Mouse (Mus musculus) spleen, adult 18-20 months (tissue): ENCODE data around the gene Hoxb4.

ENCODE experiments used
- DNase-seq, 2 experiments: peaks; one replicate each; pipeline ENCODE4 v3.0.0; 2022; ENCODE audit warnings: mixed read lengths in 2 of 2

The Hoxb4 gene

DNA sequence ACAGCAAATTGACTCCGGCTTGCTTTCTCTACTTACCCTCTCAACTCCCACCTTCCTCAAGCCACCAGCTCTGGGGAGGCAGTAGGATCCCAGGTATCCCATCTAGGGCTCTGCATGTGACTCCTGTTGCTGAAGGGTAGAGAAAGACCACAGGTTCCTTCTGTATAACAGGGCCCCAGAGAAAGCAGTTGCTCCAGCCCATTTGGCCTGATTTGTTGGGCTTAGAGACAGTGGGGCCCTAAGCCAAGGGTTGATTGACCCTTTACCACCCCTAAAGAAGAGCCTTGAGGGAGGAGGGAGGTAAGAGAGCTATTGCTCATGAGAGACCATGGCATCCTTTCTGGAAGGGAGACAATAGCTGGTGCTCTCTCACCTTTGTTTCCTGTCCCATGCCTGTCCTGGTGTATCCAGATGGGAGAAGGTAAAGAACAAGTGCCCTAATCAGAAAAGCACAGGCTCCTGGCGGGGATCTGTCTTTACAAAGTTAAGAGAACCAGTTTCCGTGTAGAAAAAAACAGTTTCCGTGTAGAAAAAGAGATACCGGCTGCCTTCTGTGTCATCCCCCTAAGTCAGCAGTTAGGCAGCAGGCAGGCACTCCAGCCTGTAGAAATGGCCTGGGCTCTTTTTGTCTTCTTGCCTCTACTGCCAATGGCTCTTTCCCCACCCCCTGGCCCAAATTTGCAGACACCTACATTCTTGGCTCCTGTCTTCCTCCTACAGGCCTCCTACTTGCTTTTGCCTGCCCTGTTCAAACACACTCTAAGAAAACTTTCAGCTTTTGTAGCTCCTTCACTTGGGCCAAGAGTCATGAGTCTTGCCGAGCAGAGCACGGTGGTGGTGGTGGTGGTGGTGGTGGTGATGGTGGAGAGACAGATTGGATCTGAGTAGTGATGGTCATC lies 21.1 kb downstream of the Hoxb4 start:
- DNase-seq = no peak

DNA sequence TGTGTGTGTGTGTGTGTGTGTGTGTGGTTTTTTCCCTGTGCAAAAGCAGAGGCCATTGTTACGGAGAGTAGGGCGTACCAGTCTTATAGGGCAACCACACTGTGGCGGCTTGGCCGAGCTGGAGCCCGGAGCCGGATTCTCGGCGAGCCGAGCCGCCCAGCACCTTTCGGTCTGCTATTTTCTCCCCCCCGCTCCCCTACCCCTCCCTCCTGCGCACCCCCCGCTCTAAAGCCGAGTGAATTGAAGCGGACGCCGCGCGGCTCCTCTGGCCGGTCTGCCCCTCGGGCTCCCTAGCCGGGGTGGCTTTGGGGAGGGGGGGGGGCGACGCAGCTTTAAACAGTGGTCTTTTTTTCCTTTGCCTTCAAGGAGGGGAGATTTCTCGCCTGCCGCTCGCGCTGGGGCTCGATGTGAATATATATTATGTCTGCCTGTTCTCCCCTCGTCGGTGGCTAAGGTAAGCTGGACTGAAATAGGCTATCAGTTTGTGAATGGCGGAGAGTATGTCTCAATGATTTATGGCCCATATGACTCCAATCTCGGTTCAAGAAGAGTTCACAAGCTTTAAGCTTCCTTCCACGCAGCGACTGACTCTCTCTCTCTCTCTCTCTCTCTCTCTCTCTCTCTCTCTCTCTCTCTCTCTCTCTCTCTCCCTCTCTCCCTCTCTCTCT lies 22.8 kb downstream of the Hoxb4 start:
- no peak for DNase-seq

DNA sequence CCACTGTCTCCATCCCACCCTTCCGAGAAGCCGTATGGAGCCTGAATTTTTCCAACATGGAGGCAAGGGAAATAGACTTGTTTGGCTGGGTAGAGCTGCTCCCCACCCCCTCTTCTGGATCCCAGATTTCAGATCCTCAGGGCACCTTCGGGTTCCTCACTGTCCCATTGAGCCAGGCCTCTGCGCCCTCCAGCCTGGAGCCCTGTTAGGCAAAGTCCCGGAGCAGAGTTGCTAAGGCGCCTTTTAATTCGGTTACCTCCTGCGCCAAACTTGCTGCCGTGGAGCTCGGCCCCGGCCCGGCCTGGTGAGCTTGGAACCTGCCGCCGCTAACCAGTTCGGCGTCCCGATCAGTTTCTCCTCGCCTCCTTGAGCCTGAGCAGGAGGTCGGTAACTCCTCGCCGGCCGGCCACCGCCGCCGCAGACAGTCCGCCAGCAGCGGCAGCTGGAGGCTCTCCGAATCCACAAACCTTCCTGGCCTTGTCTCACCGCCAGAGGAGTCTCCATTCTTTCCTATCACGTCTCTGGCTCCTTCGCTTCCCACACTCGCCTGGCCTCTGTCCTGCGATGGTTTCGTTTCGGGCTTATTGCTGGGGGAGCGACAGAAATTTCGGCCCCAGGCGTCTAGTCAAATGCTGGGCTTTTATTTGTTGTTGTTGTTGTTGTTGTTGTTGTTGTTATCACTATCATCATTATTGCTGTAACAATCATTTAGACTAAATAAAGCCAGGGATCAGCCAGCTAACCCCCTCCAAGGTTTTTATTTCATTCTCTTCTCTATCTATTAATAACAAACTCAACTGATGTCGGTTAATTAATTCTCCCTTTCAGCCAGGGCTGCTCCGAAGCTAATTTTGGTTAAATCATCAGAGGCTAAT lies 23.9 kb downstream of the Hoxb4 start:
- peak in 1 of 2 experiments; percentile 5 for DNase-seq

DNA sequence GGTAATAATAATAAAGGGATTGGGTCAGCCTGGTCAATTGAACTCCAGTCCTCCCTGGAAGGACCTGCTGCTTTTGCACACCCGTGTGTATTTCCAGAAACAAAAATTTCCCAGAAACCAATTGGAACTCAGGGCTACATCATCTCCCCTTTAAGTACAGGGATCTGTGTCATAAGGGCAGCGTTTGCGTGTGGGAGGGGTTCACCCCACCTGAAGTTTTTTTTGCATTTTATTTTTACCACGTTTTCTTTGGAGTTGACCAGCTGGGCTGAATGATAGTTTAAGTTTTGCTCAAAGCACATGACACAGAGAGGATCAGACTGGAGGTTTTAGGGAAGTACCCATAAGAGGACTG lies 24.5 kb downstream of the Hoxb4 start:
- no peak for DNase-seq

DNA sequence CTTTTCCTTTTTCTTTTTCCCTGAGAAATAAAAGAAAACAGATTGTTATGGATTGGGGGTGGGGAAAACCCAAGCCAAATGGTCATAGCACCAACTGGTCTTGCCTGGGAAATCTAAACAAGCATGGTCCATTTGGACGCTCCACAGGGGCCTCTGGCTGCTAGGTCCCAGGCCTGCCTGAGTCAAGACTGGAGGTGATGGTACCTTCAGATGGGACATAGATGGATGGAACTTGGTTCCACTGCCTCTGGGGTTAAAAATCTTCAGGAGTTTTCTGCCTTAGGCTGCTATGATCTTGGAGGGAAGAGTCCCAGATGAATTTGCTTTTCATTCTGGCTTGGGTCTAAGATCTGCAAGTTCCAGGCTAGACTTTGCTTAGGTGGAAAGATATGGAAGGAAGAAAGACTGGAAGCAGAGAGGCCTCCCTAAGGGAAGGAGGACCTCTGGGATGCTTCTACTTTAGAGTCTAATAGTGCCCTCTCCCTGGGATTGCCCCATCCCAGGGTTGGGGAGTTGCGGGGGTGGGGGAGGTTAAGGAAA lies 25.2 kb downstream of the Hoxb4 start:
- no peak for DNase-seq

DNA sequence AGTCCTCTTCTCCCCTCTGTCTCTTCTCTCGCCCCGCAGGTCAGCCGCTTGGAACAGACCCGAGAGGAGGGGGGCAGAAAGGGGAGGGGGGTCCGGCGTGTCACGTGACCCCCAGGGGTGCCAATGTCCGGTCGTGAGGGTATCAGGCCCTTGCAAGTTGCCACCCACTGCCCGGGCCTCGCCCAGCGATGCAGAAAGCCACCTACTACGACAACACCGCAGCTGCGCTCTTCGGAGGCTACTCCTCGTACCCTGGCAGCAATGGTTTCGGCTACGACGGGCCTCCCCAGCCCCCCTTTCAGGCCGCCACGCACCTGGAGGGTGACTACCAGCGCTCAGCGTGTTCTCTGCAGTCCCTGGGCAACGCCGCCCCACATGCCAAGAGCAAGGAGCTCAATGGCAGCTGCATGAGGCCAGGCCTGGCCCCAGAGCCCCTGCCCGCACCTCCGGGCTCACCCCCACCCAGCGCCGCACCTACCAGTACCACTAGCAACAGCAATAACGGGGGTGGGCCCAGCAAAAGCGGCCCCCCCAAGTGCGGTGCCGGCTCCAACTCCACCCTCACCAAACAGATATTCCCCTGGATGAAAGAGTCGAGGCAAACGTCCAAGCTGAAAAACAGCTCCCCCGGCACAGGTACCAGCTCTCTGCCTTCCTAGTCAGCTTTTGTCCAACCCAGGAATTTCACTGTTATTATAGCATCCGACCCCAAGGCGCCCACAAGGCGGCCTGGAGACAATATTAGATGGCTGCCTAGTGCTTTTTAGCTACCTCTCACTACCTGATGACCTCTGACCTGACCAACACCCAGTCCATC lies 26.2 kb downstream of the Hoxb4 start:
- DNase-seq = no peak

DNA sequence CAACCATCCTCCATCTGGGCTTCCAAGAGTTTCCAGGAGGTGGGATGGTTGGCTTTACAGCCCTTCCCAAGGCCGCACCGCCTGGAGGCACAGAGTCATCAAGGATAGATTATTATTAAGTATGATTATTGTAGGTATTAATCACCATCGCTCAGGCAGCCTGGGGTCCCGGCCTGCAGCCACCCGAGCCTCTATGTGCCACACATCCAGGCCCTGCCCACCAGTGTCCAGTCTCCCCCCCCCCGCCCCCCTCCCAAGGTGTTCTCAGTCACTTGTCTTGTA lies 26.8 kb downstream of the Hoxb4 start:
- DNase-seq = no peak

DNA sequence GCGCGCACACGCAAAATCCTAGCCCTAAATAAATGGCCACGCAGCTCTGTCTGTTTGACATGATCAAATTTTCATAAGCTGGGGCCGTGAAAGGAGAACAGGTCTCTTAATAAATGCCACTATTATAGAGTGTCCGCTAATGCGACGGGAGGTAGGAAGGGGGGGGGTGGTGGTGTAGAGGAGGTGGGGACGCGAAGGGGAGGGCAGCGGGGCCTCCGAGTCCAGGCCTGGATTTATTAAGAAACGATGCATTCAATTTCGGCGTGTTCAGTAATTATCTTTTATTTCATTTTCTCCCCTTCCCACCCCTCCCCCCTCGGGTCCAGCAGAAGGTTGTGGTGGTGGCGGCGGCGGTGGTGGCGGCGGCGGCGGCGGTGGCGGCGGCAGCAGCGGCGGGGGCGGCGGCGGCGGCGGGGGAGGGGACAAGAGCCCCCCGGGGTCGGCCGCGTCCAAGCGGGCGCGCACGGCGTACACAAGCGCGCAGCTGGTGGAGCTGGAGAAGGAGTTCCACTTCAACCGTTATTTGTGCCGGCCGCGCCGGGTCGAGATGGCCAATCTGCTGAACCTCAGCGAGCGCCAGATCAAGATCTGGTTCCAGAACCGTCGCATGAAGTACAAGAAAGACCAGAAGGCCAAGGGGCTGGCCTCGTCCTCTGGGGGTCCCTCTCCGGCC lies 27.3 kb downstream of the Hoxb4 start:
- no peak for DNase-seq

DNA sequence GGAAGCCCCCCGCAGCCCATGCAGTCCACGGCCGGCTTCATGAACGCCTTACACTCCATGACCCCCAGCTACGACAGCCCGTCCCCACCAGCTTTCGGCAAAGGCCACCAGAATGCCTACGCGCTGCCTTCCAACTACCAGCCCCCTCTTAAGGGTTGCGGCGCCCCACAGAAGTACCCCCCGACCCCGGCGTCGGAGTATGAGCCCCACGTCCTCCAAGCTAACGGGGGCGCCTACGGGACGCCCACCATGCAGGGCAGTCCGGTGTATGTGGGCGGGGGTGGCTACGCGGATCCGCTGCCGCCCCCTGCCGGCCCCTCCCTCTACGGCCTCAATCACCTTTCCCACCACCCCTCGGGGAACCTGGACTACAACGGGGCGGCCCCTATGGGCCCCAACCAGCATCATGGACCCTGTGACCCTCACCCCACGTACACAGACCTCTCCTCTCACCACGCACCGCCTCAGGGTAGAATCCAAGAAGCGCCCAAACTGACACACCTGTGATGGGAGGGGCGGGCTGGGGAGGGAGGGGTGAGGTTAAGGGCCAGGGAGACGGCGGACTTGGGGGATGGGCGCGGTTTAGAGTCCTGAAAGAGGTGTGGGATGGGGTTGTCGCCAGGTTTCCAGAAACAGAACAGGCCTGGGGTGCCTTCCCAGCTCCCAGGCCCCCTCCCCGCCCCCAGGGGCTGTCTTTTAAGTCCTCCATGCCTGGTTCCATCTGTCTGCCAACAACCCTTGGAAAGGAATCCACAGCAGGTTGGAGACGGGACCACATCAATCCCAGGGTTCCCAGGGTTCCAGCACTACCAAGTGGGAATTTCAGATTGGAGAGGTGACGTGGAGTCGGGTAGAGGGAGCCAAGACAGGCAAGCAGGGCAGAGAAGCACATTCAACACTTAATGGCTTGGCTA lies 28.1 kb downstream of the Hoxb4 start:
- no peak for DNase-seq

DNA sequence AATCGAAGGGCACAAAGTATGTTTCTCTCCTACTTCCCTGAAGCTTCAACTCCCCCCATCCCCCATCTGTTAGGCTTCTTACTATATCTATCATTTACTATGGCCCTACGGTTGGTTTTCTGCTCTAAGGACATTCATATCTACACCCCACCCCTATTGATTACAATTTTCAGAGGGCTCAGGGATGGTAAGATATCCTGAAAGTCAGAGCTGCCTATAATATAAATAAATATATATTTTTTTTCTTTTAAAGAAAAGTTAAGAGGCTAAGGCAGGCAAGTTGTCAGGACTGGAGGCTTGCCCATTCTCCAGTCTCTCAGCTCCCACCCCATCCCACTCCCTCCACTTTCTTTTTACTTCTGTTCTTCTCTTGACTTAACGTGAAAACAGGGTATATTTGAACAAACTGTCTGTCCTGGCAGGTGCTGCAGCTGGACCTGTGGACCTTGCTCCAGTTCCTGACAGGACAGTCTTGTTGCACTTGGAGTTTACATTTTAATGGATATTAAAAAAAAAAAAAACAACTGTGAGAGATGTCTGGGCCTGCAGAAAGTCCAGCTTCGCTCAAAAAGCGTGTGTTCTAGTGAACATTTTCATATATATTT lies 29.0 kb downstream of the Hoxb4 start:
- no peak for DNase-seq

DNA sequence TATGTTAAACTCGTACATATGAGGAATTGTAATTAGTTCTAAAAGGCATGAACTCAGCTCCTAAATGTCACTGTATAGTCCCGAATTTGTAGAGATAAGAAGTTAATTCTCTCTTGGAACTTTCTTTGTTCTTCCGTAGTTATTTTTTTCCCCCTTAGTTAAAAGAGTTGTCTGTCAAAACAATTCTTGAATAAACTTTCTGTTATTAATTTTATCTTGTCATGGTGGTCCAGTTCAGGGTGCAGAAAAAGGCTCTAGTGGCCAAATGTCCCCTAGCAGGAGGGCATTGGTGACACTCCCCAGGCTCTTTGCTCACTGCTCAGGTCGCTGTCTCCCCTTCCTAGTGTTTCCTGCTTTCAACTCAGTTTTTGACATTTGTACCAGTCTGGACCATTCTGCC lies 29.6 kb downstream of the Hoxb4 start:
- no peak for DNase-seq

DNA sequence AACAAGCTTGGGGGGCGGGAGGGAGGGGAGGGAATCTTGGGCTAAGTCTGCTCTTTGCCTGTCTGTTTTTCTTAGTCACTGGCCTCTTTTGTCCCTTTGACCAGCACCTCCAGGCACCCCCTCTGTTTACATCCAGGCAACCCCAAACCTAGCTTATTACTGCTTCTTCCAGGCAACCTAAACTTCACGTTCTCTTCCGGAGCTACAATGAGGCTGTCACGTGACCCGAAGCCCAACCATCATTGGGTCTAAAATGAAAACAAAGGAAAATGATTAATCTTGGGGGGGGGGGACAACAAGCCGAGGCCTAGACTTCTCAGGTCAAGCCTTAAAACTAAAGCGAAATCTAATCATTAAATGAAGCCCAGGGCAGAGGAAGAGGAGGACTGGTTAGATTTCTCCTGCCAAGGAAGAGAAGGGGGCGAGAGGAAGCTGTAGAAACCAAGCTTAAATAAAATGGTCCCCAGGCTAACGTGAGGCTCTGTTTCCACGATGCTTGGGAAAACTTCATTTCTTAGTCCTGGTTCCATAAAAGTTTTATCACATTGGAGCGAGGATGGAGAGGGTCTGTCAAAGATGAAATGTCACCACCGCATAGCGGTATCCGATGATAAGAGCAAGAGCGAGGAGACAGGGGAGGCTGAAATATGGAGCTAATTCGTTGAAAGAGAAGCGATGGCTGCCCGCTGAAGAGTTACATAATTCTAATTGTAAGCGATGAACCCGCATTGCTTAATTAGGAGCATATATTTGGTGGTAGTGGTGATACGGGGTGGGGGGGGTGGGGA lies 30.3 kb downstream of the Hoxb4 start:
- no peak for DNase-seq

DNA sequence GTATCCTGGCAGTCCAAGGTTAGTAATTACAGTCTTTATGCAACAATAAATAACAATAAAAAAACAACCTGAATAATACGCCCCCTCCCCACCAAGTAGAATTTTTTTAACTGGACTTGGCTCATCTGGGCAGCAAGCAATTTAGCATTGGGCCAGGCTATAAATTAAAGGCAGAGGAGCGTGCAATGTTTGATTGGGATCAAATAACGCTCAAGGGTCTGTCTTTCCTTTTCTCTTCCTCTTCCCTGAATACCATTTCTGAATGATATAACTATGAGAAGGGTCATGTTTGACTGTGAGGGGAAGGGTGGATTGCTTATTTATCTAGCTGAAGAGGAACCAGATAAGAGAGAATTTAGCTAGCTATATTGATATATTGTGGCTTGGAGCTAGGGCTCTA lies 30.9 kb downstream of the Hoxb4 start:
- no peak for DNase-seq

DNA sequence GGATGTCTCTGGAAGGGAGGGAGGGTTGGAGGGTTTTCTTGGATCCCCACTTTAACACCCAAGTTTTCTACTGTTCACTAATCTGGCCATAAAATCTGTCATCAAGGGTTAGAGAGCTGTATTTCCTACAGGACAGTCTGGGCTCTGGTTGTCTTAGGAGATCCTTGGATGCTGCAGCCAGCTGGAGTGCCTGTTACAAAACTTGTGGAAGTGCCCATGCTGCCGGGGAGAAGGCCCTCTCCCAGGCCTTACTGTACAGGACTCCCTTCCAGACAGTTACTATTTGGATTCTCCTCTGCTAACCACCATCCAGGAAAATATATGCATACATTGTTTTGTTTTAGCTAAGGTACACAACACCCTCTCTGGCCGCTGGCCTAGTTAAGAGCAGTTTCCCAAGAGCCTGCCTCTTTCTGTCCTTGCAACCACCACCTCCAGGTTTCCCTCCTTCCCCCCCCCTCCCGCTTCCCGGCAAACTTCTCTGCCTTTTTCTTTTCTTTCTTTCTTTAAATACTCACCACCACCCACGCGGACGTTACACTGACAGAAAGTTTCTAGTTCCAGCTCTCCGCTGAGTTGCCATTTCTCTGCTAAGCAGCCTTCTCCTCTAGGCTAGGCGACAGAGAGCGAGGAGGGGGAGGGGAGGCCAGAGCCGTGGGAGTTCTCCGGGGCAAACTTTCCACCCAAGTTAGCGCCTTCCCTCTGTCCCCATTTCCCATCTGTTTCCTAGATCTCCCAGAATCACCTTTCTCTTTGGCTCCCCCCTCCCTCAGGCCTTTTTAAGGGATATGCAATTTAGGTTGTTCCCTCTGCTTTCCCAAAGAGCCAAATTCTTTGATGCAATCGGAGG lies 31.6 kb downstream of the Hoxb4 start:
- no peak for DNase-seq

DNA sequence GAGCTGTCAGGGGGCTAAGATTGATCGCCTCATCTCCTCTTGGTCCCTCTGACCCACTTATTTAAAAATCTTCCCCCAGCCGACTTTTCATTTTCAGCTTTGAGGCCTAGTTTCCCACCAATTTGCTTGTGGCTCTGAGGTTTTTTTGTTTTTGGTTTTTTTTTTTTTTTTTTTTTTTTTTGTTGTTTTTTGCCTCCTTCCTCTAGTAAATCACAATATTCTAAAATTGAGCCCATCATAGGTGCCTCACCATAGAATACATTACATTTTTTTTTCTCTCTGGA lies 32.2 kb downstream of the Hoxb4 start, which contains the start of gene Hoxb2:
TSS of gene Hoxb2 (plus strand) at position 185 of the 284 bp plus-strand sequence.
- no peak for DNase-seq

DNA sequence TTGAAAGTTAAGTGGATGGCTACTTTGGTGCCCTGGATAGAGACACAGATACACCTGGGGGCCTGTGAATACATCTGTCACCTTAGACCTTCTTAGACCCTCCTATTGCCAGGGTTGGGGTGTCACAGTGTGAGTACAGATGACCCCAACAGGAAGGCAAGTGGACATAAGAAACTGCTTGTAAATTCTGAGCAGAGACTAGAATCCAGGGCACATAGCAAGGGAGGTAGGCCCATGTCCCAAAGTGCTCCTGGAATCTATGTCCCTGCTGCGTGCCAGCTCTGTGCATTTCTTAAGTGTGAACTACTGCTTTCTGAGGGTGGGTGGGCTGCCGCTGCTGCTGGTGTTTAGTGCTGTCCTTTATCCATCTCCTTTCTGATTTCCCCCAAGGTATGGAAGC lies 32.7 kb downstream of the Hoxb4 start:
- DNase-seq = no peak

DNA sequence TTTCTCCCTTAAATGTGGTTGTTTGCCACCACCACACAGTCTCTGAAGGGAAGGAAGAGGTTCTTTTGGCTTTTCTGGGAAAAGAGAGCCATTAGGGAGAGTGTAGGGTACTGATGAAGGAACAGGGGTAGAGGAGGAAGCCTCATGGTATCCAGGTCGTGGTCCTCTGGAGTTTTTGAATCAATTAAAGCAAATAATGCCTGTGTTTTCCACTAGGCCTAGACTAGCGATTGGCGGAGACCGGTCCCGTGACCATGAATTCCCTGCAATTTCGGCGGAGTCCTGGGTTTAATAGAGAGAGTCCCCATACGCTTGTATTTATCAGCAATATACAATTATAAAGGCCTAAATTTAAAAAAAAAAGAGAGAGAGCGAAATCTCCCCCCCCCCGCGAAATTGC lies 33.2 kb downstream of the Hoxb4 start:
- no peak for DNase-seq

DNA sequence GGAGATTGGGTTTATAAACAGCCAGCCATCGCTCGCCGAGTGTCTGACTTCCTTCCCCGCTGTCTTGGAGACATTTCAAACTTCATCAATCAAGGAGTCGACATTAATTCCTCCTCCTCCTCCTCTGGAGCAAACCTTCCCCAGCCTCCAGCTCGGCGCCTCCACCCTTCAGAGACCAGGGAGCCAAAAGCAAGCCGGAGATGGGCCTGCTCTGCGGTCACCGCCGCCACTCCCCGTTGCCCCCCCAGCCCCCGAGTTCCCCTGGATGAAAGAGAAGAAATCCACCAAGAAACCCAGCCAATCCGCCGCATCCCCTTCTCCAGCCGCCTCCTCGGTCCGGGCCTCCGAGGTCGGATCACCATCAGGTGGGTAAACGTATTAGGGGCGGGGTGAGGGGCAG lies 33.8 kb downstream of the Hoxb4 start:
- DNase-seq = no peak
